Mouse (Mus musculus): ENCODE measurements at regions not wholly inside any gene's neighbourhood (a gene's known extent, or its start where the extent isn't known, plus 50 kb on each side); places are given as distances from the start of the nearest gene placed in this dataset.

DNA sequence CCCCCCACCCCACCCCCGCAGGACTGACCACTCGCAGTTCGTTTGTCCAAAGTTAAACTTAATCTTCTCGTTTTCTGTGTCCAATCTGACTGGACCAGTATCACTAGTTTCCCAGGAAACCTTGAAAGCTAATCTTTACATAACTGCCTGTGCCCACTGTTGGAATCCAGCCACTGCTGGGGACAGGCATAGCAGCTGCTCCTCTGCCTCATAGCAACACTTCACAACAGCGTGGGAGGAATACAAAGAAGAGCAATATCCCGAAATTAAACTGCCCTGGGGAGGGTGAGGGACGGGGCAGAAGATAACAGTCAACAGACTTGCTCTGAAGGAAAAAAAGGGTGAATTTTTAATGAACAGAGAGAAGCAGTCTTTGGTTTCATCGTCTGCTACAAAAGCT is 456.8 kb downstream of the Kcnj2 start:
- Histone ChIP-seq H3K27ac (no peak overlapping the region), H3K4me1 (0 out of 2 replicates have a peak, but pooled peaks cover 4% of the 10 kb centered on the region), H3K9me3 (no peaks in the 10 kb centered on the region), H3K36me3 (replicated peaks) (no peaks in the 10 kb centered on the region), H3K4me3 (no peak overlapping the region), H3K27me3 (ENCODE audit: poor library complexity, severe bottlenecking) (no peaks in the 10 kb centered on the region)
- WGBS, result 71% methylated on average over 8 of the region's 8 CpGs
- DNase-seq (ENCODE audit: extremely low spot score, low spot score), result no peak

DNA sequence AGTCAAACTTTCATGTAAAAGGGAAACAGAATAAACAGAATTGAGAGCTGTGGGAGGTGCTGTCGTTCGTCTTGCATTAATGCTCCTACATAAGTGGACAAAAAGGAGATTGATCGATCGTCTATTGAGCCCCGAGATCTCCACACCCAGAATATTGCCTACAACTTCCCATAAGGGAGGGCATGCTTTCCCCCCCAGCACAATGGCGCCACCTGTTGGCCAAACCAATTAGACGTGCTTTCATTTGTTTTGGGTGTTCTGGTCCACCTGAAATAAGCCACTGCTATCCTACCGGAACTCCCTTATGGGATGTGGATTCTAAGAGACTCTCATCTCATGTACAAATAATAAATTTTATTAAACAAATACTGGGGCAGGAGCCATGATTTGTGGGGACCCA is 457.5 kb downstream of the Kcnj2 start:
- Histone ChIP-seq H3K27ac (no peak overlapping the region), H3K36me3 (replicated peaks) (no peaks in the 10 kb centered on the region), H3K27me3 (ENCODE audit: poor library complexity, severe bottlenecking) (no peaks in the 10 kb centered on the region), H3K9me3 (no peaks in the 10 kb centered on the region), H3K4me3 (no peak overlapping the region), H3K4me1 (0 out of 2 replicates have a peak, but pooled peaks cover 4% of the 10 kb centered on the region)
- WGBS, result 73% methylated on average over 8 of the region's 8 CpGs
- DNase-seq (ENCODE audit: extremely low spot score, low spot score), result peak; percentile 29

DNA sequence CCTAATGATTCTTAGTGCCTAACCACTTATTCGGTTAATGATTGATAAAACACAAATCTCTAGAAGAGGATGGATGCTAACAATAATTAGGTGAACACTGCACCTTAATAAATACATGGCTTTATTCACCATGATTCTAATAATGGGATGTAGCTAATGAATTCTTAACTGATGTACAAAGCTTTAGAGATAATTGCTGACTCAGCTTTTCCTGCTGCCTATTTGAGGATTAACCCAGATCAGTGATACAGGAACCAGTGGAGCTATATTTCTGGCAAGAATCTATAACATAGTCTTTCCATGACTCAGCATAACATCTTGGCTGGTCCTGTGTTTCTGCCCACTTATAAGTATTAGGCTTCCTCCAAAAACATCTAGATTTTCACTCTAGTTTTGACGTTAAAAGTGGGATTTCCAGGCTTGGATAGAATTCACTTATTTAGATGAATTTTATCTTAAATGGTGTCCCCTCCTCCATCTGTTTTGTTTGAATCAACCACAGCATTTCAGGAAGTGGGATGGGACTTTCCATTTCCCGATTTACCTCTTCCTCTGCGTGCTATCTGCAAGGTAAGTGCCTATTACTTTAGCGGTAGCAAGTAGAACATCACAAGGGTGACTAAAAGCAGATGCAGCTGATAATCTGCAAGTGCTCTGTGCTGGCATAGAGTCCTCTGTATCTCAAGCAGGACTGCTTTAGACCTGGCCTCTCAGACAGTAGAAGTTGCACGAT is 460.2 kb downstream of the Kcnj2 start:
- no peak overlapping the region for H3K27ac ChIP-seq
- H3K9me3 ChIP-seq, result no peaks in the 10 kb centered on the region
- 92% methylated on average over 6 of the region's 6 CpGs for WGBS
- H3K36me3 ChIP-seq (replicated peaks), result no peaks in the 10 kb centered on the region
- DNase-seq (ENCODE audit: extremely low spot score, low spot score), result no peak
- H3K27me3 ChIP-seq (ENCODE audit: poor library complexity, severe bottlenecking), result no peaks in the 10 kb centered on the region
- H3K4me1 ChIP-seq, result 0 out of 2 replicates have a peak, but pooled peaks cover 4% of the 10 kb centered on the region
- H3K4me3 ChIP-seq, result no peak overlapping the region

DNA sequence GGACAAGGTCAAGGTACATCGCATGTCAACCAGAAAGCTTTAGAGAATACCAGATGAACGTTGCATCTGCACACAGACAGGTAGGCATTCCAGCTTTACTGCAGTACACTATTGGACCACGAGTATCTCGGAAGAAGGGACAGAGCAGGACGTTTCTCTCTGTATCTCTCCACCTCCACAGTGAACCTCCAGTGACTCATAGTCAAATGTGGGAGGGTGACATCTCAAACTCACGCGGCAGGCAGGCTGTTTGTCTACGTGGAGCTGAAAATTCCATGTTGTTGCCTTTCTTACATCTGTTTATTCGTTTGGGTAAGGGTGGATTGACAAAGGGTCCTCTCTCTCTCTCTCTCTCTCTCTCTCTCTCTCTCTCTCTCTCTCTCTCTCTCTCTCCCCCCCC is 463.6 kb downstream of the Kcnj2 start:
- Histone ChIP-seq H3K27me3 (ENCODE audit: poor library complexity, severe bottlenecking) (no peaks in the 10 kb centered on the region), H3K9me3 (no peaks in the 10 kb centered on the region), H3K4me1 (no peaks in the 10 kb centered on the region), H3K4me3 (no peak overlapping the region), H3K27ac (no peak overlapping the region), H3K36me3 (replicated peaks) (no peaks in the 10 kb centered on the region)
- DNase-seq (ENCODE audit: extremely low spot score, low spot score), result no peak
- 85% methylated on average over 9 of the region's 9 CpGs for WGBS

DNA sequence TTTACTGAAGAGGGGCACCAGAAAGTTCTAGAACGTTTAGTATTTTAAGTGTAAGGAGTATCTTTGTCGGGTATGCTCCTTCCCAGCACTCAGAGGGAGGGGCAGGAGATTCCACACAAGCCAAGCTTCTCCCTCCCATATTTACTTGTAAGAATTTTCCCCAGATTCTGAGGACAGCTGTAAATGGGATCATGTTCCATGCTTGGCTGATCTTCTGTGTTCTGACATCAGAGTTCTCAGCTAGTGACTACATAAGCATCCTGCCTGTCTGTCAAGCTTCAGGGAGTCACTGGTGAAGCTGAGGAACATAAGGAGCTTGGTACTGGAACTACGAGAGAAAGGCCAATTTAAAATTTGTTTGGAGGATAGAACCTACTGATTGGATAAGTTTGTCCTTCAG is 464.9 kb downstream of the Kcnj2 start:
- Histone ChIP-seq H3K36me3 (replicated peaks) (no peaks in the 10 kb centered on the region), H3K4me1 (no peaks in the 10 kb centered on the region), H3K27me3 (ENCODE audit: poor library complexity, severe bottlenecking) (no peaks in the 10 kb centered on the region), H3K27ac (no peak overlapping the region), H3K4me3 (no peak overlapping the region), H3K9me3 (no peaks in the 10 kb centered on the region)
- WGBS, result 88% methylated on average over 3 of the region's 3 CpGs
- DNase-seq (ENCODE audit: extremely low spot score, low spot score), result no peak

DNA sequence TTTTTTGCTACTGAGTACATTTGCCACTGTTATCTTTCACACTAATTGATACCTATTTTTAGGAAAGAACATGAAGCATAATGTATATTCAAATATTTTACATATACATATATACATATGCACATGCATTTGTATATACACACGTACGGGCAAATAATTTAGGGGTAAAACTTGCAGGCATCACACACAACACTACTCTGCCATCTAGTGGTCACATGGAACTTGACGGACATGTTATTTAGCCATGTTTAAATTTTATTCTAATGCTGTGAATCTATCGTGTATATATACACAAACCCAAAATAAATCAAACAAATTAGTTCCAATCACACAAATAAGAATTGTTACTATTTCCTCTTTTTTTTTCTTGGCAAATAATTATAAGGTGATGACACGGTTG is 466.5 kb downstream of the Kcnj2 start:
- 50% methylated on average over 5 of the region's 5 CpGs for WGBS
- H3K36me3 ChIP-seq (replicated peaks), result no peaks in the 10 kb centered on the region
- no peaks in the 10 kb centered on the region for H3K9me3 ChIP-seq
- no peak for DNase-seq (ENCODE audit: extremely low spot score, low spot score)
- H3K27me3 ChIP-seq (ENCODE audit: poor library complexity, severe bottlenecking), result no peaks in the 10 kb centered on the region
- H3K4me1 ChIP-seq, result peaks cover 6% of the 10 kb centered on the region; the same call in 1 of the 2 replicates
- no peak overlapping the region for H3K4me3 ChIP-seq
- H3K27ac ChIP-seq, result no peak overlapping the region

DNA sequence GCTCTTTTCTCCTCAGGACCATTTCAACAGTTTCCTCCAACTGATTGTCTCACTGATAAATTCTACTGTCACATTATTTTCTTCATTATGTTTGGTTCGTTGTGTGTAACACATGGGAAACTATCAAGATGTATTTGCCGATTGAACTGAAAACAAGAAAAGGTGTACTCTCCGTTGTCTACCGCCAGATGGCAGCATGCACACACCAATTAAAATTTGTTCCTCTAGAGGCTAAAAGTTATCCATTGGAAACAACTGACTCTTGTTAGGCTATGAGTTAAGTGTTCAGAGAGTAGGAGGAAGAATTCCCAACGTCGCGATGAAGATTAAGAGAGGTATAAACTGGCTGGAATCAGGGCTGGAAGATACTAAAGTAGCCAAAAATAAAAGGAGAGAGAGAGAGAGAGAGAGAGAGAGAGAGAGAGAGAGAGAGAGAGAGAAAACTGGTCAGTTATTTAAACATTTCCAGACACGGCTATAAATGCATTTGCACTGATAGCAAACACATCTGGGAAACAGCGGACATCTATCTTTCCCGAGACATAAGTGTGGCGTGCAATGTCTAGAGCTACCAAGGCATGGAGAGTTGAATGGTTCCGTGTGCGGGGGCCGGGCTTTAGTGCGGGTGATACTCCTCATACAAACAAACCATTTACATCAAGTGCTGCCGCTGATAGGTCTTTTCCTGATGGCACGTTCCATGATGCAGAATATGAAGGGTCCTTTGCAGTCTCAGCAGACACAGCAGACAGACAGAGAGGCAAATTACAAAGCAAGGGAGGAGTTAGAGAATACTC is 470.3 kb downstream of the Kcnj2 start:
- H3K9me3 ChIP-seq, result no peaks in the 10 kb centered on the region
- no peaks in the 10 kb centered on the region for H3K27me3 ChIP-seq (ENCODE audit: poor library complexity, severe bottlenecking)
- H3K4me1 ChIP-seq, result peaks cover 6% of the 10 kb centered on the region; the same call in 1 of the 2 replicates
- H3K27ac ChIP-seq, result no peak overlapping the region
- DNase-seq (ENCODE audit: extremely low spot score, low spot score), result peak; percentile 66
- no peaks in the 10 kb centered on the region for H3K36me3 ChIP-seq (replicated peaks)
- WGBS, result 49% methylated on average over 17 of the region's 17 CpGs
- no peak overlapping the region for H3K4me3 ChIP-seq

DNA sequence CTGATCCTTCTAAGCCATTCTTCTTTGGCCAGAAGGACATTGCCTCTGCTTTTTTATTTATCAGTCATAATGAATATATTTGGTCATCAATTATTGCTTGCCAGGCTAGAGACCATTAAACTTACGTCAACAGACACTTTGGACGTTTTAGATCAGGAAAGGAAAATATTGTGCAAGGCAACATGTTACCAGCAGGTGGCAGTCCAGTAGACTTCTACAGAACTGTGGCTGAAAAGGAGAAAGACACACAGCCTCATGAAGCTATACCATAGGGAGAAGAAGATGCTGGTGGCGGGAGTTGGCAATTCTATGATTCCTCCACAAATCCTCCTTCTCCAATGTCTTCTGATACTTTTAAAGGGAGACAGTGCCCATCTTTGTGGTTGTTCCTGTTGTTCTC is 471.7 kb downstream of the Kcnj2 start:
- no peaks in the 10 kb centered on the region for H3K36me3 ChIP-seq (replicated peaks)
- peaks cover 6% of the 10 kb centered on the region; the same call in 1 of the 2 replicates for H3K4me1 ChIP-seq
- 40% methylated on average over 3 of the region's 3 CpGs for WGBS
- no peak overlapping the region for H3K27ac ChIP-seq
- H3K27me3 ChIP-seq (ENCODE audit: poor library complexity, severe bottlenecking), result no peaks in the 10 kb centered on the region
- no peak overlapping the region for H3K4me3 ChIP-seq
- DNase-seq (ENCODE audit: extremely low spot score, low spot score), result peak; percentile 56
- no peaks in the 10 kb centered on the region for H3K9me3 ChIP-seq

DNA sequence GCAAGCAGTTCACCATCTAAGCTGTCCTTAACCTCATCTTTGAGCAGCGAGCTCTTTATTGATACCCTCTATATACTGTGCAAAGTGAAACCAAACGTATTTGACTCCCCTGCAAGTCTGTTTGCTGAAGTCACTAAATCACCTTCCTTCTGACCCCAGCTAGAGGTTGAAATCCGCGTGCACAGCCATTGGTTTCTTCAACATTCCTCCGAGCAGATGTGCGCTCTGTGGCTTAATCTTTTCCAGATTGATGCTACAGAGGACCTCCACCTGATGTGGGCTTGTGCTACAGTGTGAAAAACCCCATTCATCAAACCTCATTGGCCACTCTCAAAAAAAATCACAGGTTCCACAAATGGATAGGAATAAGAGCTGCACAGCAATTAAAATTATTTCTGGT is 474.0 kb downstream of the Kcnj2 start:
- Histone ChIP-seq H3K4me1 (peaks cover 6% of the 10 kb centered on the region; the same call in 1 of the 2 replicates), H3K27me3 (ENCODE audit: poor library complexity, severe bottlenecking) (no peaks in the 10 kb centered on the region), H3K36me3 (replicated peaks) (no peaks in the 10 kb centered on the region), H3K4me3 (no peak overlapping the region), H3K27ac (no peak overlapping the region), H3K9me3 (no peaks in the 10 kb centered on the region)
- 68% methylated on average over 6 of the region's 6 CpGs for WGBS
- no peak for DNase-seq (ENCODE audit: extremely low spot score, low spot score)

DNA sequence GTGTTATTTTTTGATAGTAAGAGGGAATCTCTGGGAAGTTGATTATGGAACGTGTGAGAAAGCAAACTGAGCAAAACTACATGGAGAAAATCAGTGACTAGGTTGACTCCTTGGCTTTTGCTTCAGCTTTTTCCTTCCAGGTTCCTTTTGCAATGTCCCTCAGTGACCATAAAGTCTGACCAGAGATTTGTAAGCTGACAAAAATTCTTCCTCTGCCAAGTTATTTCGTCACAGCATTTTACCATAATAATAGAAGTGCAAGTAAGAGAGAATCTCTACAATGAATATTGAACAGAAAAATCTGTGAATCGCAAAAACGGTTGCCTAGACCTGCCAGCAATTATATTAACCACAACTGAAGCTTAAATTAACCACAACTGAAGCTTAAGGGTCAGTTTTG is 479.3 kb downstream of the Kcnj2 start:
- H3K36me3 ChIP-seq (replicated peaks), result no peaks in the 10 kb centered on the region
- no peak for DNase-seq (ENCODE audit: extremely low spot score, low spot score)
- H3K9me3 ChIP-seq, result no peaks in the 10 kb centered on the region
- 81% methylated on average over 4 of the region's 4 CpGs for WGBS
- no peak overlapping the region for H3K27ac ChIP-seq
- H3K4me3 ChIP-seq, result no peak overlapping the region
- no peaks in the 10 kb centered on the region for H3K27me3 ChIP-seq (ENCODE audit: poor library complexity, severe bottlenecking)
- H3K4me1 ChIP-seq, result no peaks in the 10 kb centered on the region

DNA sequence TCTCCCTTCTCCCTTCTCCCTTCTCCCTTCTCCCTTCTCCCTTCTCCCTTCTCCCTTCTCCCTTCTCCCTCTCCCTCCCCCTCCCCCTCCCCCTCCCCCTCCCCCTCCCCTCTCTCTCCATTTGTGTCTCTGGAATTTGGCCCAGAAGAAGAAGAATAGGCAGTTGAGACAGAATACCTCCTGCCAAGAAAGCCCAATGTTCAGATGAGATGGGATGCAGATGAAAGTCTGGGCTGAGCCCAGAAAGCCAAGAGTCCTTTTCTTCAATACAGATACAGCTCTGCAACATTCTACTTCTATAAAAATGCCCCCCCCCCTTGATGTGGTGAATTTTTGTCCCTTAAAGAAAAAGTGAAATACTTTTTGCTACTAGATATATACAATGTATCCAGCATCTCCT is 489.2 kb downstream of the Kcnj2 start:
- no peaks in the 10 kb centered on the region for H3K9me3 ChIP-seq
- H3K4me1 ChIP-seq, result peaks cover 16% of the 10 kb centered on the region
- no peak overlapping the region for H3K27ac ChIP-seq
- H3K27me3 ChIP-seq (ENCODE audit: poor library complexity, severe bottlenecking), result no peaks in the 10 kb centered on the region
- no peaks in the 10 kb centered on the region for H3K36me3 ChIP-seq (replicated peaks)
- no peak for DNase-seq (ENCODE audit: extremely low spot score, low spot score)
- no peak overlapping the region for H3K4me3 ChIP-seq

DNA sequence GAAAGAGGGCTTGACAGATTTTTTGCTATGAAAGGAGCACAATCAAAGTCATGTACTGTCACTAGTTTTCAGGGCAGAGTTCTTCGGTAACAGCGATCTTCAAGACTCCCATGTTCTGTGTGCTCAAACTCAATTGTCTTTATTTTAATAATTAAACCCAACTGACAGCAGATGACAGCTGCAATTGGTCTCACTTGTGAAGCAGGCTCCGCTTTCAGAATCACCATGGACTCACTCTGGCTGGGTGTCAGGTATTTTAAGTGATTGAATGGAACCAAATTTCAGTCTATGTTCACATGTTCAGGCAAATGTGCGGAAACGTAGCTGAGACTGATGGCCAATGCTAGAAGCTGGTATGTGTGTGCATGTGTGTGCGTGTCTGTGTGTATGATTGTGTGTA is 489.7 kb downstream of the Kcnj2 start:
- 91% methylated on average over 6 of the region's 6 CpGs for WGBS
- no peaks in the 10 kb centered on the region for H3K9me3 ChIP-seq
- H3K4me3 ChIP-seq, result no peak overlapping the region
- no peak for DNase-seq (ENCODE audit: extremely low spot score, low spot score)
- H3K27me3 ChIP-seq (ENCODE audit: poor library complexity, severe bottlenecking), result no peaks in the 10 kb centered on the region
- no peak overlapping the region for H3K27ac ChIP-seq
- H3K4me1 ChIP-seq, result peaks cover 16% of the 10 kb centered on the region
- H3K36me3 ChIP-seq (replicated peaks), result no peaks in the 10 kb centered on the region

Data from forebrain, embryonic 10.5 days (tissue).